Comparison of ENCODE assay signal across 10 mouse cellular contexts in the genomic region with DNA sequence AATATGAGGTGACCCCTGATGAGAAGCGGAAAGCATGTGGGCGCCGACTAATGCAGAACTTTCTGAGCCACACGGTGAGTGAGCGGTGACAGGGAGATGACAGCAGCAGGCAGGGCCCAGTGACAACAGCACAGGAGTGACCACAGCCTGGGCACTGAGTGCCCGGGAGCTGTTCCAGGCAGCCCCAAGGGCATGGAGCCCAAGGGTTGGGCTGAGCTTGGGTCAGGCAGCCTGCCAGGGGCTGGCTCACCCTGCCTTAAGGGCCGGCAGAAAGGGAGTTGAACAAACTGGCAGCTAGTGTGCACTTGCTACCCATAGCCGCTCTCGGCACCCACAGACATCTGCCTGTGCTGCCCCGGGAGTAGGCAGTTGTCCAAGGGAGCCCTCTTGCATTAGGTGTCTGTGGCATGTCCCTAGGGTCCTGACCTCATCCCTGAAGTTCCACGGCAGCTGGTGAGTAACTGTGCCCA. TPM values are rescaled to one million over a fixed set of nuclear protein-coding genes. Genes with fewer than 3 reads are reported as not detected.
A peak's percentile ranks its signal among the peaks of the same experiment; 100 is the strongest.
DNase-seq lines count a peak whose midpoint lies in the region; ATAC-seq and TF ChIP-seq lines count a peak whose summit lies in the region.
"Had no signal": no experiment of that assay in that cellular context is flagged by ENCODE, and none has a peak within 500 bp of the region (broad histone marks: within the 10 kb centered on the region; RNA-seq: fewer than 3 reads in every experiment).

No protein-coding gene starts in this region.

- DNase-seq in cerebellum, adult 9-11 months, result peak; percentile 63
- DNase-seq in right cerebral cortex, postnatal 10 days (ENCODE audit: low spot score in 2 of 2), result peak; percentile 75 to 78
- no peak for DNase-seq in right cerebral cortex, postnatal 14 days
- DNase-seq in heart, postnatal 0 days (ENCODE audit: low spot score), result peak; percentile 87
- DNase-seq in testis, postnatal 10 days (ENCODE audit: low spot score), result peak; percentile 74
- DNase-seq in embryo, embryonic 10.5 days (ENCODE audit: low spot score), result no peak
- DNase-seq: liver, embryonic 13.5 days had no signal

- 0 out of 2 replicates have a peak overlapping the region, but pooled peaks have one; percentile 16 for H3K4me2 ChIP-seq in heart, postnatal 0 days (ENCODE audit: low read depth, low read length)
- H3K4me2 ChIP-seq in intestine, postnatal 0 days (replicated peaks; ENCODE audit: low read depth), result no peak overlapping the region

- no peak overlapping the region for H3K9ac ChIP-seq in heart, postnatal 0 days (replicated peaks; ENCODE audit: low read depth, low read length)
- H3K9ac ChIP-seq in intestine, postnatal 0 days (ENCODE audit: low read depth, low read length), result no peak overlapping the region

- peaks cover 54% of the 10 kb centered on the region for H3K36me3 ChIP-seq in heart, postnatal 0 days (replicated peaks; ENCODE audit: control insufficient read depth, insufficient read depth, low read length)
- H3K36me3 ChIP-seq in intestine, postnatal 0 days (ENCODE audit: control insufficient read depth, insufficient read depth), result peaks cover 44% of the 10 kb centered on the region

- TF ChIP-seq CTCF in heart, postnatal 0 days (IDR thresholded peaks at IDR 0.05; ENCODE audit: low read depth), result no peak
- no peak for TF ChIP-seq CTCF in intestine, postnatal 0 days (IDR thresholded peaks at IDR 0.05; ENCODE audit: low read depth)

- H3K4me1 ChIP-seq in heart, postnatal 0 days (ENCODE audit: control insufficient read depth, insufficient read depth), result peaks cover 50% of the 10 kb centered on the region
- peaks cover 12% of the 10 kb centered on the region for H3K4me1 ChIP-seq in intestine, postnatal 0 days (replicated peaks; ENCODE audit: control insufficient read depth, insufficient read depth, low read length)

- WGBS in heart, postnatal 0 days, result 40% methylated on average over 11 of the region's 11 CpGs
- 94% methylated on average over 11 of the region's 11 CpGs for WGBS in intestine, postnatal 0 days

- H3K9me3 ChIP-seq in heart, postnatal 0 days (replicated peaks; ENCODE audit: control insufficient read depth, low read length), result no peaks in the 10 kb centered on the region
- H3K9me3 ChIP-seq in intestine, postnatal 0 days (ENCODE audit: control insufficient read depth), result no peaks in the 10 kb centered on the region
- H3K9me3 ChIP-seq: liver, embryonic 13.5 days had no signal

- H3K4me3 ChIP-seq in heart, postnatal 0 days (ENCODE audit: low read depth, low read length), result no peak overlapping the region
- H3K4me3 ChIP-seq in intestine, postnatal 0 days (ENCODE audit: low read depth, low read length), result no peak overlapping the region
- H3K4me3 ChIP-seq: liver, embryonic 13.5 days had no signal

- H3K27ac ChIP-seq in heart, postnatal 0 days (ENCODE audit: low read depth), result peak overlapping the region; percentile 79
- no peak overlapping the region for H3K27ac ChIP-seq in intestine, postnatal 0 days (ENCODE audit: low read depth, low read length)

- no peak for ATAC-seq in cerebellum, adult (ENCODE audit: insufficient number of reproducible peaks, low FRiP score, low TSS enrichment)
- ATAC-seq in heart, postnatal 0 days (ENCODE audit: insufficient read depth, low read depth), result peak; percentile 95
- ATAC-seq in intestine, postnatal 0 days, result no peak

- peak; percentile 60 for TF ChIP-seq EP300 in heart, postnatal 0 days (IDR thresholded peaks at IDR 0.05; ENCODE audit: low read depth)

- H3K27me3 ChIP-seq in heart, postnatal 0 days (ENCODE audit: control insufficient read depth, insufficient read depth, low read length), result no peaks in the 10 kb centered on the region
- no peaks in the 10 kb centered on the region for H3K27me3 ChIP-seq in intestine, postnatal 0 days (replicated peaks; ENCODE audit: control insufficient read depth, insufficient read depth, low read length)
- H3K27me3 ChIP-seq: liver, embryonic 13.5 days had no signal

RNA-seq across cellular contexts. Expression of gene Grk6, which starts 5.7 kb away (rescaled TPM):
- 27.2 and 44.4 TPM in 2 replicates for total RNA-seq in heart, postnatal 0 days (2014; rRNA removed; ENCODE audit: low replicate concordance)
- polyA plus RNA-seq in heart, postnatal 0 days (2015; fragmentation: Nextera tagmentation; extraction: Ambion mirVana), result 10.7 TPM in 2 replicates
- polyA plus RNA-seq in intestine, postnatal 0 days (2015; fragmentation: Nextera tagmentation; extraction: Ambion mirVana), result 10.5 and 11.4 TPM in 2 replicates

RNA-seq across cellular contexts. Expression of gene Prr7, which starts 13.5 kb away (rescaled TPM):
- 3.6 and 8.2 TPM in 2 replicates for total RNA-seq in heart, postnatal 0 days (2014; rRNA removed; ENCODE audit: low replicate concordance)
- 0.08 TPM in 1 of 2 replicates, not detected in the other for polyA plus RNA-seq in heart, postnatal 0 days (2015; fragmentation: Nextera tagmentation; extraction: Ambion mirVana)
- polyA plus RNA-seq in intestine, postnatal 0 days (2015; fragmentation: Nextera tagmentation; extraction: Ambion mirVana), result 0.14 and 0.27 TPM in 2 replicates
- polyA plus RNA-seq: liver, embryonic 13.5 days had no signal

RNA-seq across cellular contexts. Expression of gene F12, which starts 24.0 kb away (rescaled TPM):
- 0.12 TPM in 1 of 2 replicates, not detected in the other for total RNA-seq in heart, postnatal 0 days (2014; rRNA removed; ENCODE audit: low replicate concordance)
- polyA plus RNA-seq in heart, postnatal 0 days (2015; fragmentation: Nextera tagmentation; extraction: Ambion mirVana), result not detected in 2 replicates
- polyA plus RNA-seq in intestine, postnatal 0 days (2015; fragmentation: Nextera tagmentation; extraction: Ambion mirVana), result 1.2 and 2.3 TPM in 2 replicates
- polyA plus RNA-seq: heart, embryonic 14.5 days had no signal

RNA-seq across cellular contexts. Expression of gene Pfn3, which starts 35.5 kb away (rescaled TPM):
- not detected in 2 replicates for total RNA-seq in heart, postnatal 0 days (2014; rRNA removed; ENCODE audit: low replicate concordance)
- not detected in 2 replicates for polyA plus RNA-seq in heart, postnatal 0 days (2015; fragmentation: Nextera tagmentation; extraction: Ambion mirVana)
- polyA plus RNA-seq in intestine, postnatal 0 days (2015; fragmentation: Nextera tagmentation; extraction: Ambion mirVana), result not detected in 2 replicates
- polyA plus RNA-seq: heart, embryonic 14.5 days; liver, embryonic 13.5 days had no signal

RNA-seq across cellular contexts. Expression of gene Dbn1, which starts 37.4 kb away (rescaled TPM):
- 38.5 and 46.0 TPM in 2 replicates for total RNA-seq in heart, postnatal 0 days (2014; rRNA removed; ENCODE audit: low replicate concordance)
- 30.2 and 30.9 TPM in 2 replicates for polyA plus RNA-seq in heart, postnatal 0 days (2015; fragmentation: Nextera tagmentation; extraction: Ambion mirVana)
- polyA plus RNA-seq in intestine, postnatal 0 days (2015; fragmentation: Nextera tagmentation; extraction: Ambion mirVana), result 31.3 and 34.8 TPM in 2 replicates

Comparison
In these comparisons a context has a peak if more than half of its experiments do, and no peak if none do; other contexts are left out.
1. DNase-seq: peak in cerebellum, adult 9-11 months (single experiment), right cerebral cortex, postnatal 10 days (2 of 2), heart, postnatal 0 days (single experiment) and testis, postnatal 10 days (single experiment); none in right cerebral cortex, postnatal 14 days (single experiment) and embryo, embryonic 10.5 days (single experiment).